Mouse (Mus musculus): ENCODE measurements around the gene Plac9b. TPM values are rescaled to one million over a fixed set of nuclear protein-coding genes. Genes with fewer than 3 reads are reported as not detected.
"Not testable (repeated sequence)": the region's sequence is repeated elsewhere in the genome, so short reads cannot be mapped to it uniquely, and the experiment has no call there.

Gene Plac9b
- total and polyA plus RNA-seq, 3 experiments, result 36.0 to 43.4 (median 37.7) TPM

GRCm38 (mm10) chr14:26173955-26174354 is 8.3 kb downstream of the Plac9b start:
- H3K27me3 ChIP-seq (ENCODE audit: control insufficient read depth, insufficient read depth, low read length); H3K36me3 ChIP-seq (ENCODE audit: control insufficient read depth, insufficient read depth, low read length); H3K9ac ChIP-seq (ENCODE audit: low read depth, low read length); intact Hi-C loops (cut with DNase I); H3K4me1 ChIP-seq (ENCODE audit: control insufficient read depth, insufficient read depth, low read length); DNase-seq; H3K79me2 ChIP-seq (replicated peaks; ENCODE audit: control insufficient read depth, insufficient read depth, low read length); H3K27ac ChIP-seq; H3K4me3 ChIP-seq: not testable (repeated sequence)
- WGBS, result no CpG with 5 or more reads among the region's 3 CpGs

DNA sequence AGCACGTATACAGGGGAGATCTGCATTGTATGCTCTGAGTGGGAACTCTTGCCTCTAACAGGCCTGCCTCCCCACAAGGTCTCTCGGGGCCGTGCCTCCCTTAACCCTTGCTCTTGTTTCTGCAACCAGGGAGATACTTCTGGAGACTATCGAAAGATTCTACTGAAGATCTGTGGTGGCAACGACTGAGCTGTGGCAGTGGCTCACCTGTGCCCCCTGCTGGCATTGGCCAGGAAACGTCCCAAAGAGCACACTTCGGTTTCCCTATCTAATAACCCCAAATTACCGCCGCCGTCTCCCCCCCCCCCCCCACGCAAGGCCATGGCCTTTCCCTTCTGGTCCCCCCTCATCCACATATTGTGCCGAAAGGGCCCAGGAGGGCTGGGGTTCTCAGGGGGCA is 17.0 kb downstream of the Plac9b start:
- H3K27me3 ChIP-seq (ENCODE audit: control insufficient read depth, insufficient read depth, low read length); H3K36me3 ChIP-seq (ENCODE audit: control insufficient read depth, insufficient read depth, low read length); H3K4me1 ChIP-seq (ENCODE audit: control insufficient read depth, insufficient read depth, low read length); intact Hi-C loops (cut with DNase I); H3K9ac ChIP-seq (ENCODE audit: low read depth, low read length); H3K27ac ChIP-seq; H3K79me2 ChIP-seq (replicated peaks; ENCODE audit: control insufficient read depth, insufficient read depth, low read length); DNase-seq; H3K4me3 ChIP-seq: not testable (repeated sequence)
- no CpG with 5 or more reads among the region's 12 CpGs for WGBS

GRCm38 (mm10) chr14:26162423-26162822 is 19.9 kb downstream of the Plac9b start:
- H3K4me3 ChIP-seq; DNase-seq; H3K27ac ChIP-seq; H3K36me3 ChIP-seq (ENCODE audit: control insufficient read depth, insufficient read depth, low read length); H3K79me2 ChIP-seq (replicated peaks; ENCODE audit: control insufficient read depth, insufficient read depth, low read length); H3K9ac ChIP-seq (ENCODE audit: low read depth, low read length); H3K4me1 ChIP-seq (ENCODE audit: control insufficient read depth, insufficient read depth, low read length); intact Hi-C loops (cut with DNase I); H3K27me3 ChIP-seq (ENCODE audit: control insufficient read depth, insufficient read depth, low read length): not testable (repeated sequence)
- WGBS, result no CpG with 5 or more reads among the region's 5 CpGs

GRCm38 (mm10) chr14:26161156-26161555 is 21.1 kb downstream of the Plac9b start:
- intact Hi-C loops (cut with DNase I); H3K9ac ChIP-seq (ENCODE audit: low read depth, low read length); H3K27me3 ChIP-seq (ENCODE audit: control insufficient read depth, insufficient read depth, low read length); H3K36me3 ChIP-seq (ENCODE audit: control insufficient read depth, insufficient read depth, low read length); DNase-seq; H3K4me1 ChIP-seq (ENCODE audit: control insufficient read depth, insufficient read depth, low read length); H3K27ac ChIP-seq; H3K4me3 ChIP-seq; H3K79me2 ChIP-seq (replicated peaks; ENCODE audit: control insufficient read depth, insufficient read depth, low read length): not testable (repeated sequence)
- WGBS, result no CpG with 5 or more reads among the region's 9 CpGs

DNA sequence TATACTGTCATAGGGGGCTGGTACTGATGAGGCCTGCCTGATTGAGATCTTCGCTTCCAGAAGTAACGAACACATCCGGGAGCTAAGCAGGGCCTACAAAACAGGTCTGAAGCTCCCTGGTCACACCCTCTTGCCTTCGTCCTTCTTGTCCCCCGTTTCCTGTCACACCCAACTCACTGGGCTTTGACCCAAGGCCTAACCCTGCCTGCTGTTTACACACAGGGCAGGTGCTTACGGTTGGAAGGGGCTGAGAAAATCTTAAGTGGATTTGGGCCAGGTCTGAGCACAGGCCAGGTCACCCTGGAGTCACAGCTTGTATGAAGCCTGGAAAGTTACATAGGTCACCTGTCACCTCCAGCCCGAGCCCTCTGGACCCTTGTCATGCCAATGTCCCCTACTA is 26.2 kb downstream of the Plac9b start:
- H3K4me1 ChIP-seq (ENCODE audit: control insufficient read depth, insufficient read depth, low read length); intact Hi-C loops (cut with DNase I); H3K27ac ChIP-seq; H3K36me3 ChIP-seq (ENCODE audit: control insufficient read depth, insufficient read depth, low read length); H3K4me3 ChIP-seq; H3K79me2 ChIP-seq (replicated peaks; ENCODE audit: control insufficient read depth, insufficient read depth, low read length); DNase-seq; H3K27me3 ChIP-seq (ENCODE audit: control insufficient read depth, insufficient read depth, low read length); H3K9ac ChIP-seq (ENCODE audit: low read depth, low read length): not testable (repeated sequence)
- no CpG with 5 or more reads among the region's 7 CpGs for WGBS

DNA sequence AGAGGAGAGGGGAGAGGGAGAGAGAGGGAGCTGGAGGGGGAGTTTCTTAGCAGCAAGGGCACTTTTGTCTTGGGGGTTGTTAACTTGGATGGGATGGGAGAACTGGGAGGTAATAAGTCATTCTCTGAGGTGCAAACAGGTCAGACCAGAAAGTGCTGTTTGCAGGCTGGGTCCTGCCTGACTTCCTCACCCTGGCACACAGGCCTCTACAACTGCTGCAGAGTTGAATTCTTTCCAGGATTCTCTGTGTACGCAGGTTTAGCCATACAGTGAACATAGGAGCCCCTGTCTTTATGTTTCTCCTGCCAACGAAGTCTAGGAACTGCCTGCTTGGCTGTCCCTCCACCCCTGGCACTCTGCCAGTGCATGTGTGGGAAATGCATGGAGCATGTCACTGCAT is 35.2 kb downstream of the Plac9b start:
- H3K4me1 ChIP-seq (ENCODE audit: control insufficient read depth, insufficient read depth, low read length); H3K4me3 ChIP-seq; H3K27ac ChIP-seq; H3K27me3 ChIP-seq (ENCODE audit: control insufficient read depth, insufficient read depth, low read length); H3K36me3 ChIP-seq (ENCODE audit: control insufficient read depth, insufficient read depth, low read length); H3K9ac ChIP-seq (ENCODE audit: low read depth, low read length); intact Hi-C loops (cut with DNase I); DNase-seq; H3K79me2 ChIP-seq (replicated peaks; ENCODE audit: control insufficient read depth, insufficient read depth, low read length): not testable (repeated sequence)
- WGBS, result no CpG with 5 or more reads among the region's 2 CpGs

DNA sequence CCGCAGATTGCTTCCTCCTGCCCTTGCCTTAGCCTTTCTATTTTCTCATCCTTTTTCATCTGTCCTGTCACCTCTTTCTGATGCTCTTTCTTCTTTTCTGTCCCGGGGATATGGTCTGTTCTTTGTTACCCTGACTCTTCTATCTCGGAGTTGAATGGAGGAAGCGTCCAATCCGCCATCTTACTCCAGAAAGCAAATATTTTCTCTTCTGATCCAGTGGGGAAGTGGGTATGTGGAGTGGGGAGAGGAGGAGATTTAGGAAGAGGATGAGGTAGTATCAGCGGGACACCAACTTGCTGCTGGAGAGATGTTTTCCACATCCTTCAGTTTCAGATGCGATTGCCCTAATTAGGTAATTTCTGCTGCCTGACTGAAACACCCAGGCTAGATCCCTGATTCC is 63.2 kb downstream of the Plac9b start:
- intact Hi-C loops (cut with DNase I), result not testable (repeated sequence)

DNA sequence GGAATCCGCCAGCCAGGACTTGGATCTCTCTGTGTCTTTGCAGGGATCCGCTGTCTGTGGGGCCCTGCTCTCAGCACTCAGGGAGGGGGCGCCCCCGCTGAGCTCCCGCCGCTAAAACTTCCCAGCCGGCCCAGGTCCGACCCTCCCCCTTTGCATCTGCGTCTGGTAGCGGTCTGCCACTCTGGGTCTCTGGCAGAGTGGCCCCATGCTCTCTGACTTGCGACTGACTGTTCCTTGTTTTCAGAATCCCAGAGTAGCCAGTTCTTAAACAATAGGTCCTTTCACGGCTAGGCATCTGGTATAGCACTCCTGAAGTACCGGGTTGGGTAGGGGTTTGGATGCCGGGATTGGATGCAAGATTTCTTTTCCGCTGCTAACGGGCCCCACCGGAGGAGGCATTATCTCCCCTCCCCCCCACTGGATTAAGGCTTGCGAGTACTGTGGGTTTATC is 63.7 kb downstream of the Plac9b start:
- H3K9ac ChIP-seq (ENCODE audit: low read depth, low read length); H3K27ac ChIP-seq; H3K4me1 ChIP-seq (ENCODE audit: control insufficient read depth, insufficient read depth, low read length); intact Hi-C loops (cut with DNase I); H3K4me3 ChIP-seq; H3K27me3 ChIP-seq (ENCODE audit: control insufficient read depth, insufficient read depth, low read length); H3K36me3 ChIP-seq (ENCODE audit: control insufficient read depth, insufficient read depth, low read length); H3K79me2 ChIP-seq (replicated peaks; ENCODE audit: control insufficient read depth, insufficient read depth, low read length); DNase-seq: not testable (repeated sequence)
- WGBS, result no CpG with 5 or more reads among the region's 18 CpGs

More for the DNA sequence above, 63.2 kb downstream of the Plac9b start:
- not testable (repeated sequence) for DNase-seq; H3K27me3 ChIP-seq (ENCODE audit: control insufficient read depth, insufficient read depth, low read length); H3K4me3 ChIP-seq; H3K36me3 ChIP-seq (ENCODE audit: control insufficient read depth, insufficient read depth, low read length); H3K79me2 ChIP-seq (replicated peaks; ENCODE audit: control insufficient read depth, insufficient read depth, low read length); H3K9ac ChIP-seq (ENCODE audit: low read depth, low read length); H3K27ac ChIP-seq; H3K4me1 ChIP-seq (ENCODE audit: control insufficient read depth, insufficient read depth, low read length)
- no CpG with 5 or more reads among the region's 7 CpGs for WGBS

DNA sequence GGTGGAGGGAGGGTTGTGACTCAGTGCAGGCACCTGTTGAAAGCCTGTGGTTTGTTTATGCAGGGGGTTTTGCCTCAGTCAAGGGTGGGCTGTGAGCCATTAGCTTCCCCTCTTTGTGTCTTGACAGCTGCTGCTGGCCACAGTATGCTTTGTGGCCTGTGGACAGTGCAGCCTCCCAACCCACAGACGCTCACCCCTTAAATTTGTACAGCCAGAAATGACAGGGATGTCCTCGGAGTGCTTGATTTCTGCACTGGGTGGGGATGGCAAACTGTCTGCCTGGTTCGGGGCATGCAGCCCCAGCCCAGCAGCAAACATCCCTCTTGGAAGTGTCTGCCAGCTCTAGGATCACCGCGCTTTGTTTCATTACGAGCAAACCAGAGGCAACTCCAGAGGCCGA is 64.1 kb downstream of the Plac9b start, which contains the start of gene Duxbl2:
TSS of gene Duxbl2 (plus strand) at position 200 of the 400 bp plus-strand sequence.
- H3K4me3 ChIP-seq; H3K27ac ChIP-seq; H3K9ac ChIP-seq (ENCODE audit: low read depth, low read length); H3K79me2 ChIP-seq (replicated peaks; ENCODE audit: control insufficient read depth, insufficient read depth, low read length); H3K4me1 ChIP-seq (ENCODE audit: control insufficient read depth, insufficient read depth, low read length); H3K27me3 ChIP-seq (ENCODE audit: control insufficient read depth, insufficient read depth, low read length); intact Hi-C loops (cut with DNase I); DNase-seq; H3K36me3 ChIP-seq (ENCODE audit: control insufficient read depth, insufficient read depth, low read length): not testable (repeated sequence)
- no CpG with 5 or more reads among the region's 7 CpGs for WGBS

Measured in heart, adult 2 months (tissue).